Mouse (Mus musculus) limb, embryonic 13.5 days (tissue): ENCODE measurements around the gene Stox2. TPM values are rescaled to one million over a fixed set of nuclear protein-coding genes. Genes with fewer than 3 reads are reported as not detected.

Experiments used
- ATAC-seq: fragments of 200-750 bp; cut with Nextera tagmentation; 2 replicates; pipeline ENCODE4 v1.8.0; 2017; ENCODE audit warnings: low read depth, moderate number of reproducible peaks, moderate TSS enrichment; ENCODE audit not compliant: low FRiP score
- H3K27ac ChIP-seq: fragments of 300-500 bp; sonication (generic); 2 replicates; pipeline ENCODE4 v1.5.1; 2015; ENCODE audit warnings: inconsistent platforms, mild to moderate bottlenecking, moderate library complexity
- H3K27me3 ChIP-seq: fragments of 300-500 bp; sonication (generic); 2 replicates; pipeline ENCODE4 v1.6.1; 2015; ENCODE audit warnings: mild to moderate bottlenecking, inconsistent platforms
- H3K36me3 ChIP-seq: fragments of 300-500 bp; sonication (generic); 2 replicates; pipeline ENCODE4 v1.6.1; 2015; ENCODE audit warnings: inconsistent platforms, mild to moderate bottlenecking, moderate library complexity
- H3K4me1 ChIP-seq: fragments of 300-500 bp; sonication (generic); 2 replicates; pipeline ENCODE4 v1.6.1; 2015; ENCODE audit warnings: inconsistent platforms
- H3K4me2 ChIP-seq: fragments of 300-500 bp; sonication (generic); replicated peaks from 2 replicates; pipeline ENCODE4 v1.6.1; 2015; ENCODE audit warnings: inconsistent platforms, mild to moderate bottlenecking, moderate library complexity
- H3K4me3 ChIP-seq: fragments of 300-500 bp; sonication (generic); 2 replicates; pipeline ENCODE4 v1.5.1; 2015; ENCODE audit warnings: moderate library complexity, mild to moderate bottlenecking, inconsistent platforms
- H3K9ac ChIP-seq: fragments of 300-500 bp; sonication (generic); 2 replicates; pipeline ENCODE4 v1.6.1; 2015; ENCODE audit warnings: mild to moderate bottlenecking, inconsistent platforms
- H3K9me3 ChIP-seq: fragments of 300-500 bp; sonication (generic); 2 replicates; pipeline ENCODE4 v1.6.1; 2016; ENCODE audit warnings: inconsistent platforms
- WGBS: fragments of 180-500 bp; shearing (Covaris S2); methylation state at CpG from one replicate; pipeline ENCODE4 v1.1.7; 2015; 5-methylcytosine and 5-hydroxymethylcytosine counted together
- polyA plus RNA-seq: library from polyadenylated mRNA; unstranded; fragments of >200 nt; fragmentation: Nextera tagmentation; extraction: Ambion mirVana; gene quantifications from 2 replicates; pipeline ENCODE4 v1.2.1, GENCODE M21; 2015

Gene Stox2
- polyA plus RNA-seq, 1 experiment from 2014 or later, result 21.4 TPM

DNA sequence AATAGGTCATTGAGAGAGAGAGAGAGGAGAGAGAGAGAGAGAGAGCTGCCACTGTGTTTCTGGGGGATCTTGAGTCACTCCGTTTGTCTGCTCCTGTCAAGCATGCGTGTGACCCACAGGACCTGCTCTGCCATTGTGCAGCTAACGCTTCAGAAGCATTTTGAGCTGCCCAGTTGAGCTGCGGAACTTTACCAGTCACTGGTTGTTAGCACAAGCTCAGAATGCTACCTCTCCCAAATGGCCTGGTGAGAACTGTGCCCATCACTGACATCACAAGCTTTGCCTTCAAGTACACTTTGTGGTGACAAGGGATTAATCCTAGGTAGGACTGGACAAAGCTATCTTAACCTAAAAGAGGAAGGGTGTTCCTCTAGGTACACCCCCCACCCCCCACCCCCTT lies 263.9 kb downstream of the Stox2 start:
- ATAC-seq, result no peak
- WGBS, result 82% methylated on average over 4 of the region's 4 CpGs
- Histone ChIP-seq H3K4me3 (no peak overlapping the region), H3K4me2 (no peak overlapping the region), H3K4me1 (0 out of 2 replicates have a peak, but pooled peaks cover 5% of the 10 kb centered on the region), H3K27ac (no peak overlapping the region), H3K9ac (no peak overlapping the region), H3K9me3 (no peaks in the 10 kb centered on the region), H3K36me3 (peaks cover 42% of the 10 kb centered on the region), H3K27me3 (no peaks in the 10 kb centered on the region)

DNA sequence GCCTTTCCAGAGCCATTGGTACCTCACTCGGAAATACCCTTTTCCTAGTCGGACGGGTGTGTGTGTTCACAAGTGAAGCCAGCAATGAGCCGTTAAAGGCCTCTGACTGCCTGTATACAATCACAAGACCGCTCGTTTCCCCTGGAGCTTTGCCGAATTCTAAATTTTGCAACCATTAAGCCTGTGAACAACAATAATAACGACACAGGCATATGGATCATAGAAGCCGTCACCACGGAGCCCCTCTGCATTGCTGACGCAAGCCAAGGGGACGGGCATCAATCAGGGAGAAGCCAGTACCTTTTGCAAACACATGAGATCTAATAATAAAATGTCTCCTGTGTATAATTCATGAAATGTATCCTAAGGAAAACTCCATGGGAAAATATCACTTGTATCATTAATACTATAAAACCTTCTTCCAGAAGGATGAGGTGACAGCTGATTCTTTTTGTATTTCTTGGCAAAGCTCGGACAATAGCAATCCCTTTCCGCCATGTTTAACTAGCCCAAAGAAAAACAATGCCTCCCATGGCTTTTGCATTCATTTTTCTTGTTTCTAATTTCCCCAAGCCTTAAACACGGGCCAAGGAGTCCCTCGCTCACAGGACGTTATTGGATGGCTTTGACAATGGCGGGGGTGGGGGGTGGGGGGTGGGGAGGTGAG lies 265.0 kb downstream of the Stox2 start:
- H3K9ac ChIP-seq, result no peak overlapping the region
- H3K9me3 ChIP-seq, result no peaks in the 10 kb centered on the region
- no peak overlapping the region for H3K4me3 ChIP-seq
- WGBS, result 81% methylated on average over 18 of the region's 18 CpGs
- 0 out of 2 replicates have a peak, but pooled peaks cover 5% of the 10 kb centered on the region for H3K4me1 ChIP-seq
- no peaks in the 10 kb centered on the region for H3K27me3 ChIP-seq
- H3K4me2 ChIP-seq, result no peak overlapping the region
- no peak for ATAC-seq
- H3K27ac ChIP-seq, result no peak overlapping the region
- H3K36me3 ChIP-seq, result peaks cover 36% of the 10 kb centered on the region

DNA sequence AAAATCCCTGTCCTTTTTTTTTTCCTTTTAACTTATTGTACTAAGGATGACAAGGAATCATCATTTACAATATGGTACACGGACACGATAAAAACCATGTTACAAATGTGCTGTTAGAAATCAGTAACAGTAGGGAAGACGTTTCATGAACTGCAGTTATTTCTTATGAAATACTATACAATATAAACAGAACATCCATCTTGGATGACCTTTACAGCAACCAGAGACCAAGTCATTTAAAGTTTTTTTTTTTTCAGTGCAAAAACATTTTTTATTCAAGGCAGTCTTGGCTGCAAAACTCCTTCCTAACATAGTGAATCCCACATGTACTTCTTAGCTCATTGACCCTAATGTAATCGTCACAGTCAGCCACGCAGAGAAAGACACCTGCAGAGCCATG lies 266.0 kb downstream of the Stox2 start:
- Histone ChIP-seq H3K9me3 (no peaks in the 10 kb centered on the region), H3K4me1 (0 out of 2 replicates have a peak, but pooled peaks cover 5% of the 10 kb centered on the region), H3K4me3 (no peak overlapping the region), H3K27me3 (no peaks in the 10 kb centered on the region), H3K4me2 (no peak overlapping the region), H3K9ac (no peak overlapping the region), H3K27ac (no peak overlapping the region), H3K36me3 (peaks cover 26% of the 10 kb centered on the region)
- WGBS, result 86% methylated on average over 5 of the region's 5 CpGs
- no peak for ATAC-seq

DNA sequence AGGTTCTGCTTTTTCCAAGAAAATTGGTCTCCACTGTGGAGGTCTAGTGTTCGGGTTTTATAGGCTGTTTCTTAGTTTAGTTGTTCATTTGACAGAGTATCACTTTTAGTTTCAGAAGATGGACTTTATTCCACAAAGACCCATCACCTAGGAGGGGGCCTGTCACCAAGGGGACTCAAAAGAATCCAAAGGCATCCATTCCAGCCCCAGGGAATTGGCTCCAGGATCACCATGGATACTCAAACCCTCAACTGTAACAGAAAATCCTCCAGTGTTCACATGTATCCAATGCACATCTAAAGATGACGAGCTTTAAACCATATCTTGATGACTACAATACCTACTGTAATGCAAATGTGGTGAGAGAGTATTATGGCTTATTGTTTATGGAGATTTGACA lies 267.4 kb downstream of the Stox2 start:
- H3K4me1 ChIP-seq, result peaks cover 8% of the 10 kb centered on the region
- no peak overlapping the region for H3K4me3 ChIP-seq
- peaks cover 18% of the 10 kb centered on the region for H3K36me3 ChIP-seq
- ATAC-seq, result no peak
- H3K27me3 ChIP-seq, result no peaks in the 10 kb centered on the region
- no peak overlapping the region for H3K9ac ChIP-seq
- H3K4me2 ChIP-seq, result no peak overlapping the region
- H3K27ac ChIP-seq, result no peak overlapping the region
- 91% methylated on average over 2 of the region's 2 CpGs for WGBS
- no peaks in the 10 kb centered on the region for H3K9me3 ChIP-seq

- Histone ChIP-seq H3K9ac (no peak overlapping the region), H3K9me3 (no peaks in the 10 kb centered on the region), H3K4me3 (no peak overlapping the region), H3K4me1 (peaks cover 15% of the 10 kb centered on the region), H3K4me2 (no peak overlapping the region), H3K27ac (no peak overlapping the region), H3K36me3 (no peaks in the 10 kb centered on the region), H3K27me3 (no peaks in the 10 kb centered on the region)
- peak; percentile 71 for ATAC-seq
- whole genome bisulfite sequencing, result 50% methylated on average over 7 of the region's 7 CpGs
These were observed 272.3 kb downstream of the Stox2 start for GRCm38 (mm10) chr8:47173823-47174222.

- Histone ChIP-seq H3K4me2 (no peak overlapping the region), H3K9ac (no peak overlapping the region), H3K4me3 (no peak overlapping the region), H3K36me3 (no peaks in the 10 kb centered on the region), H3K27ac (no peak overlapping the region), H3K27me3 (no peaks in the 10 kb centered on the region), H3K4me1 (peaks cover 13% of the 10 kb centered on the region), H3K9me3 (no peaks in the 10 kb centered on the region)
- WGBS, result 89% methylated on average over 10 of the region's 10 CpGs
- no peak for ATAC-seq
These were observed 273.3 kb downstream of the Stox2 start for GRCm38 (mm10) chr8:47172848-47173247.

DNA sequence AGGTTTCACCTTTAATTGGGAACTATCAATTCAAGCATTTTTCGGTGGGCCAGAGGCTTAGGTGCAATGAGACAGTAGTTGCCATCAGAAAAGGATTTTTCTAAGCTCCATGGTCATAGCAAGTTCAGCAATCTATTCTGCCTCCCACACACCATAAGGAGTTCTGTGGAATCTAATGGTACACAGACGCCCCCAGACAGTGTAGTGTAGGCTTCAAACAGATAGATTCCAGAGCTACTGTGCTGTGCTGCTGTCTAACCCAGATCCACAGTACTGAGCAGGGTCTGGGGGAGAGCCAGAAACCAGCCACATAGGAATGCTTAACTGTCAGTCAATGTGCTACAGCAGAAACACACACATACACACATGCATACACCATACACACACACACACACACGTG lies 285.5 kb downstream of the Stox2 start:
- Histone ChIP-seq H3K27ac (no peak overlapping the region), H3K4me3 (no peak overlapping the region)
- WGBS, result 72% methylated on average over 3 of the region's 3 CpGs

GRCm38 (mm10) chr8:47154521-47154920 lies 291.6 kb downstream of the Stox2 start:
- H3K4me1 ChIP-seq, result no peaks in the 10 kb centered on the region
- no peak overlapping the region for H3K9ac ChIP-seq
- H3K9me3 ChIP-seq, result peaks cover 12% of the 10 kb centered on the region
- H3K4me3 ChIP-seq, result no peak overlapping the region
- WGBS, result 97% methylated on average over 2 of the region's 2 CpGs
- H3K27ac ChIP-seq, result no peak overlapping the region
- no peak for ATAC-seq
- H3K27me3 ChIP-seq, result no peaks in the 10 kb centered on the region
- peaks cover 14% of the 10 kb centered on the region for H3K36me3 ChIP-seq
- no peak overlapping the region for H3K4me2 ChIP-seq

More for the DNA sequence above, 285.5 kb downstream of the Stox2 start:
- no peaks in the 10 kb centered on the region for H3K9me3 ChIP-seq
- no peaks in the 10 kb centered on the region for H3K36me3 ChIP-seq
- no peak for ATAC-seq
- H3K27me3 ChIP-seq, result no peaks in the 10 kb centered on the region
- peaks cover 4% of the 10 kb centered on the region for H3K4me1 ChIP-seq
- H3K9ac ChIP-seq, result no peak overlapping the region
- no peak overlapping the region for H3K4me2 ChIP-seq

GRCm38 (mm10) chr8:47145258-47145657 lies 300.9 kb downstream of the Stox2 start:
- H3K36me3 ChIP-seq, result no peaks in the 10 kb centered on the region; the same call in 1 of the 2 replicates
- H3K27me3 ChIP-seq, result no peaks in the 10 kb centered on the region
- H3K9me3 ChIP-seq, result peaks cover 2% of the 10 kb centered on the region; the same call in 1 of the 2 replicates
- no peak overlapping the region for H3K27ac ChIP-seq
- H3K4me1 ChIP-seq, result no peaks in the 10 kb centered on the region
- no peak overlapping the region for H3K9ac ChIP-seq
- no peak for ATAC-seq
- WGBS, result 95% methylated on average over 7 of the region's 9 CpGs
- H3K4me3 ChIP-seq, result no peak overlapping the region
- no peak overlapping the region for H3K4me2 ChIP-seq

DNA sequence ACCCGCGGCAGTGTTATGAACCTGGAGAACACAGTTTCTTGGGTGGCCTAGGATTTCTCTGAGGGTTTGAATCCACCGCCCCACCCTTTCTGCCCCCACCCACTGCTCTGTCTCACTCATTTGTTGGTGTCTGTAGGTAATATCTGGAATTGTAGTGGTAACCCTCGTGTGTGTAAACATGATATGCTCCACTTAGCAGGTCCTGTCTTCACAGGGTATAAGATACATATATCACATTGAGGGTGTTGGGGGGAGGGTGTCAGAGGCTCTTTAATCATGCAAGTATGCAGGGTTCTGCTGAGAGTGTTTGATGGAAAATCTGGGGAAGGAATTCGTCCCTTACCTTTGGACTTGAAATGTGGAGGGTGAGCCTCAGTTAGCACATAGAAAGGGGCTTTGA lies 310.1 kb downstream of the Stox2 start:
- H3K4me2 ChIP-seq, result peak overlapping the region; percentile 58
- no peak overlapping the region for H3K9ac ChIP-seq
- no peak overlapping the region for H3K27ac ChIP-seq
- no peaks in the 10 kb centered on the region; the same call in 1 of the 2 replicates for H3K27me3 ChIP-seq
- no peaks in the 10 kb centered on the region for H3K36me3 ChIP-seq
- H3K9me3 ChIP-seq, result no peaks in the 10 kb centered on the region
- peaks cover 24% of the 10 kb centered on the region for H3K4me1 ChIP-seq
- 26% methylated on average over 5 of the region's 5 CpGs for WGBS
- no peak for ATAC-seq
- peak overlapping the region; percentile 27 for H3K4me3 ChIP-seq

GRCm38 (mm10) chr8:47135586-47135985 lies 310.6 kb downstream of the Stox2 start:
- 7% methylated on average over 9 of the region's 9 CpGs for WGBS
- H3K36me3 ChIP-seq, result no peaks in the 10 kb centered on the region
- H3K27me3 ChIP-seq, result no peaks in the 10 kb centered on the region; the same call in 1 of the 2 replicates
- peaks cover 24% of the 10 kb centered on the region for H3K4me1 ChIP-seq
- no peak for ATAC-seq
- no peak overlapping the region for H3K27ac ChIP-seq
- 0 out of 2 replicates have a peak overlapping the region, but pooled peaks have one; percentile 31 for H3K9ac ChIP-seq
- peak overlapping the region; percentile 27 for H3K4me3 ChIP-seq
- H3K4me2 ChIP-seq, result peak overlapping the region; percentile 58
- H3K9me3 ChIP-seq, result no peaks in the 10 kb centered on the region

DNA sequence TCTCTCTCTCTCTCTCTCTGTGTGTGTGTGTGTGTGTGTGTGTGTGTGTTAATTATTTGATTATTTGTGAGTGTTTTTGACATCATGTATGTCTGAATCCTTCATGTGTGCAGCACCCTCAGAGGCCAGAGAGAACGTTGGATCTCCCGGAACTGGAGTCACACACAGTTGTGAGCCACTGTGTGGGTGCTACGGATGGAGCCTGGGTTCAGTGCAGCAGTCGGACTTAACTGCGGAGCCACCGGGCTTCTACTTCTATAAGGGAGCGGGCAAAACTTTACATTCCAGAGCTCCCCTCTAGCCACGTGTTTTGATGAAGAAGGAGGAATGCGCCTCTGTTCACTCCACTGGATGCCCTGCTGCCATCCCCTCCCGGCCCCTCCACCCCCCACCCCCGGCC lies 311.4 kb downstream of the Stox2 start:
- 0 out of 2 replicates have a peak overlapping the region, but pooled peaks have one; percentile 27 for H3K4me3 ChIP-seq
- ATAC-seq, result 0 out of 2 replicates have a peak, but pooled peaks have one; percentile 32

DNA sequence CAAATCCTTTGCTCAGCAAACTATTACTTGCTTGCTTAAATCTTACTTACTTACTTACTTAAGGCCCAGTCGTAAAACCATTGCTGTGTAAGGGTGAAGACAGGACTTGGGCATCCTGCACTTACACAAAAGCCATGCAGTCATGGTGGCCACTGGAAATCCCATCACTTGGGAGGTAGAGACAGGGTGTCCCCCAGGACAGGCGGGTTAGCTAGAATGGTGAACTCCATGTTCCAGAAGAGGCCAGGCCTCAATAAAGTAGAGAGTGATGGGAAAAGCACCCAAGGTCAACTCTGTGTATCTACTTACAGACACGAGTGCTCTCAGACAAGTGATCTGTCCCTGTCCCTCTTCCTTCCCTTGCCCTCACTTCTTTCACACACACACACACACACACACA lies 312.8 kb downstream of the Stox2 start:
- Histone ChIP-seq H3K4me3 (no peak overlapping the region), H3K4me2 (no peak overlapping the region), H3K27me3 (no peaks in the 10 kb centered on the region; the same call in 1 of the 2 replicates), H3K9ac (no peak overlapping the region), H3K27ac (no peak overlapping the region), H3K9me3 (no peaks in the 10 kb centered on the region), H3K4me1 (peaks cover 24% of the 10 kb centered on the region), H3K36me3 (no peaks in the 10 kb centered on the region)
- 95% methylated on average over 3 of the region's 3 CpGs for WGBS
- no peak for ATAC-seq

More for the DNA sequence above, 311.4 kb downstream of the Stox2 start:
- Histone ChIP-seq H3K4me2 (peak overlapping the region; percentile 58), H3K27ac (no peak overlapping the region), H3K9me3 (no peaks in the 10 kb centered on the region), H3K9ac (no peak overlapping the region), H3K36me3 (no peaks in the 10 kb centered on the region), H3K27me3 (no peaks in the 10 kb centered on the region; the same call in 1 of the 2 replicates), H3K4me1 (peaks cover 24% of the 10 kb centered on the region)
- 22% methylated on average over 11 of the region's 11 CpGs for WGBS
